Mouse (Mus musculus) left cerebral cortex, postnatal 14 days (tissue): Measurements from ENCODE around the gene Setd1a. TPM values are rescaled to one million over a fixed set of nuclear protein-coding genes. Genes with fewer than 3 reads are reported as not detected.
A peak's percentile ranks its signal among the peaks of the same experiment; 100 is the strongest.

Experiments used
- DNase-seq, 2 experiments: peaks; one replicate each; pipeline ENCODE4 v3.0.0; 2021 to 2022; ENCODE audit warnings: low spot score in 2 of 2, mixed read lengths in 1 of 2
- intact Hi-C: fragments of 180-260 bp; cut with DNase I; formaldehyde crosslinking; loops from one replicate; pipeline ENCODE4 v1.15.1; 2025
- total RNA-seq, 2 experiments: library from RNA; stranded (reverse); gene quantifications; 2 replicates each; pipeline ENCODE4 v1.2.3; 2021

Gene Setd1a
- total RNA-seq, 2 experiments from 2014 or later = 43.3 to 44.9 TPM

GRCm38 (mm10) chr7:127785308-127785707, 8.8 kb downstream of the Setd1a start, which contains the start of gene Gm49388:
Gm49388 (plus strand) TSS chr7:127785608.
- intact Hi-C loops = no loop called here
- no peak for DNase-seq

- DNase-seq = no peak
- intact Hi-C loops = no loop called here
These were observed 20.8 kb downstream of the Setd1a start for GRCm38 (mm10) chr7:127797076-127797845.

GRCm38 (mm10) chr7:127798591-127798990, 22.1 kb downstream of the Setd1a start:
- DNase-seq = no peak
- intact Hi-C loops = no loop called here

- intact Hi-C loops = no loop called here
These were observed 22.7 kb downstream of the Setd1a start for GRCm38 (mm10) chr7:127799211-127799610.

GRCm38 (mm10) chr7:127799738-127800137, 23.3 kb downstream of the Setd1a start:
- intact Hi-C loops = no loop called here
- no peak for DNase-seq

More at GRCm38 (mm10) chr7:127799211-127799610, 22.7 kb downstream of the Setd1a start:
- no peak for DNase-seq

GRCm38 (mm10) chr7:127800435-127801009, 24.1 kb downstream of the Setd1a start, which contains the start of gene Hsd3b7:
Hsd3b7 (plus strand) TSS chr7:127800604.
- intact Hi-C loops = no loop called here
- DNase-seq = peak; percentile 87 to 88

- intact Hi-C loops = no loop called here
- no peak for DNase-seq
These were observed 24.6 kb downstream of the Setd1a start for GRCm38 (mm10) chr7:127801010-127801621.

- no peak for DNase-seq
- intact Hi-C loops = no loop called here
These were observed 25.8 kb downstream of the Setd1a start for GRCm38 (mm10) chr7:127802313-127802712.

- DNase-seq = no peak
- intact Hi-C loops = no loop called here
These were observed 32.4 kb downstream of the Setd1a start for GRCm38 (mm10) chr7:127808821-127809220.

GRCm38 (mm10) chr7:127809846-127810245, 33.4 kb downstream of the Setd1a start:
- intact Hi-C loops = no loop called here
- DNase-seq = no peak

- intact Hi-C loops = no loop called here
- DNase-seq = no peak
These were observed 34.2 kb downstream of the Setd1a start for GRCm38 (mm10) chr7:127810650-127811049.

GRCm38 (mm10) chr7:127811240-127811639, 34.8 kb downstream of the Setd1a start:
- DNase-seq = no peak
- intact Hi-C loops = no loop called here

- DNase-seq = no peak
- intact Hi-C loops = no loop called here
These were observed 35.8 kb downstream of the Setd1a start for GRCm38 (mm10) chr7:127812292-127812691.

- intact Hi-C loops = no loop called here
- no peak for DNase-seq
These were observed 37.4 kb downstream of the Setd1a start for GRCm38 (mm10) chr7:127813821-127814220.

GRCm38 (mm10) chr7:127814241-127814921, 37.9 kb downstream of the Setd1a start:
- DNase-seq = peak; percentile 77 to 85
- intact Hi-C loops = no loop called here

GRCm38 (mm10) chr7:127815116-127815665, 38.7 kb downstream of the Setd1a start:
- intact Hi-C loops = no loop called here
- DNase-seq = no peak

GRCm38 (mm10) chr7:127815954-127816821, 39.7 kb downstream of the Setd1a start:
- peak; percentile 64 to 81 for DNase-seq
- intact Hi-C loops = no loop called here

GRCm38 (mm10) chr7:127817053-127817452, 40.6 kb downstream of the Setd1a start:
- no peak for DNase-seq
- intact Hi-C loops = no loop called here

- DNase-seq = no peak
- intact Hi-C loops = no loop called here
These were observed 41.3 kb downstream of the Setd1a start for GRCm38 (mm10) chr7:127817776-127818175.
